In genomic region chr7:27473835-27474489, GRCm38 (mm10) we compare ENCODE assay signal across 8 mouse cellular contexts. TPM values are rescaled to one million over a fixed set of nuclear protein-coding genes. Genes with fewer than 3 reads are reported as not detected.
DNase-seq lines count a peak whose midpoint lies in the region; ATAC-seq and TF ChIP-seq lines count a peak whose summit lies in the region.

No protein-coding gene starts in this region.

- H3K9ac ChIP-seq in hindbrain, embryonic 16.5 days (ENCODE audit: low read depth, low read length): peak overlapping the region; percentile 67
- H3K9ac ChIP-seq in midbrain, postnatal 0 days (replicated peaks; ENCODE audit: low read length, poor library complexity, severe bottlenecking): peak overlapping the region; percentile 36; the same call in 1 of the 2 replicates

- under 1% methylated on average over 34 of the region's 34 CpGs for WGBS in hindbrain, embryonic 16.5 days
- under 1% methylated on average over 34 of the region's 34 CpGs for WGBS in midbrain, postnatal 0 days

- peak overlapping the region; percentile 78 for H3K27ac ChIP-seq in left cerebral cortex, adult 2 months
- peak overlapping the region; percentile 76 for H3K27ac ChIP-seq in brown adipose tissue, adult 24 weeks (replicated peaks; ENCODE audit: low read depth, low read length)
- peak overlapping the region; percentile 80 for H3K27ac ChIP-seq in hindbrain, embryonic 16.5 days (ENCODE audit: low read depth, low read length)
- H3K27ac ChIP-seq in midbrain, postnatal 0 days (ENCODE audit: low read depth, low read length): peak overlapping the region; percentile 60

- H3K4me1 ChIP-seq in brown adipose tissue, adult 24 weeks (ENCODE audit: control insufficient read depth, insufficient read depth, insufficient read length, low read length): no peaks in the 10 kb centered on the region; the same call in 1 of the 2 replicates
- peaks cover 9% of the 10 kb centered on the region for H3K4me1 ChIP-seq in hindbrain, embryonic 16.5 days (ENCODE audit: control insufficient read depth, insufficient read depth, low read depth, low read length)
- no peaks in the 10 kb centered on the region for H3K4me1 ChIP-seq in midbrain, postnatal 0 days (ENCODE audit: insufficient read depth, low read length)

- no peaks in the 10 kb centered on the region for H3K9me3 ChIP-seq in hindbrain, embryonic 16.5 days (ENCODE audit: control insufficient read depth, low read length)
- no peaks in the 10 kb centered on the region for H3K9me3 ChIP-seq in midbrain, postnatal 0 days (ENCODE audit: low read length)

- intact Hi-C loops in left cerebral cortex, adult 2 months (cut with DNase I): loop anchor here (1.0 kb wide), 2 partner anchors 16 to 27 kb away; partner anchors contain the start of genes Blvrb and Sptbn4

- no peak for TF ChIP-seq CTCF in left cerebral cortex, adult 2 months (IDR thresholded peaks at IDR 0.05)
- no peak for TF ChIP-seq CTCF in midbrain, postnatal 0 days (IDR thresholded peaks at IDR 0.05)

- H3K4me2 ChIP-seq in hindbrain, embryonic 16.5 days (ENCODE audit: low read length): peak overlapping the region; percentile 91
- peak overlapping the region; percentile 87 for H3K4me2 ChIP-seq in midbrain, postnatal 0 days (ENCODE audit: low read depth, low read length, poor library complexity, severe bottlenecking)

- peak overlapping the region; percentile 60 for H3K4me3 ChIP-seq in left cerebral cortex, adult 2 months
- peak overlapping the region; percentile 84 for H3K4me3 ChIP-seq in brown adipose tissue, adult 24 weeks (ENCODE audit: insufficient read depth, low read depth, low read length)
- H3K4me3 ChIP-seq in hindbrain, embryonic 16.5 days (ENCODE audit: low read length): peak overlapping the region; percentile 70
- peak overlapping the region; percentile 57 for H3K4me3 ChIP-seq in midbrain, postnatal 0 days (ENCODE audit: low read depth, low read length)

- ATAC-seq in hindbrain, embryonic 16.5 days: no peak
- ATAC-seq in midbrain, postnatal 0 days (ENCODE audit: low FRiP score): no peak

- no peaks in the 10 kb centered on the region for H3K36me3 ChIP-seq in hindbrain, embryonic 16.5 days (ENCODE audit: control insufficient read depth, insufficient read depth, low read length)
- 0 out of 2 replicates have a peak, but pooled peaks cover 3% of the 10 kb centered on the region for H3K36me3 ChIP-seq in midbrain, postnatal 0 days (ENCODE audit: insufficient read depth, low read length)

- no peak for DNase-seq in left cerebral cortex, adult 2 months (ENCODE audit: extremely low spot score in 1 of 2, low spot score in 2 of 2)
- DNase-seq in left cerebral cortex, adult 8-10 months (ENCODE audit: low spot score in 2 of 2): no peak
- no peak for DNase-seq in midbrain, postnatal 0 days (ENCODE audit: low spot score)
- no peak for DNase-seq in thymus, postnatal 25 days
- no peak for DNase-seq in cerebellum, adult 11 months
- DNase-seq in cerebellum, postnatal 14 days: no peak

- no peaks in the 10 kb centered on the region for H3K27me3 ChIP-seq in hindbrain, embryonic 16.5 days (replicated peaks; ENCODE audit: control insufficient read depth, insufficient read depth, low read length)
- no peaks in the 10 kb centered on the region for H3K27me3 ChIP-seq in midbrain, postnatal 0 days (ENCODE audit: insufficient read depth, low read length)

RNA-seq across cellular contexts. Expression of gene Sertad3, which starts 0.4 kb away (rescaled TPM):
- total RNA-seq in left cerebral cortex, adult 2 months (2021): 1 to 10 TPM; 3.3 TPM
- total RNA-seq in left cerebral cortex, adult 8-10 months (2022): 1 to 10 TPM; 2.4 to 4.5 (median 3.4) TPM
- polyA plus RNA-seq in brown adipose tissue, adult 24 weeks (2012; ENCODE audit: insufficient read depth, insufficient read length, missing spikeins): 4.2 and 8.3 TPM in 2 replicates
- 9.7 and 10.7 TPM in 2 replicates for polyA plus RNA-seq in hindbrain, embryonic 16.5 days (2015; fragmentation: Nextera tagmentation; extraction: Ambion mirVana)
- 5.0 and 5.7 TPM in 2 replicates for total RNA-seq in midbrain, postnatal 0 days (2014; rRNA removed)
- polyA plus RNA-seq in midbrain, postnatal 0 days (2015; fragmentation: Nextera tagmentation; extraction: Ambion mirVana): 4.0 and 4.3 TPM in 2 replicates

RNA-seq across cellular contexts. Expression of gene Sertad1, which starts 12.7 kb away (rescaled TPM):
- 10 to 100 TPM; 18.8 to 21.7 TPM for total RNA-seq in left cerebral cortex, adult 2 months (2021)
- 10 to 100 TPM; 13.8 to 17.5 (median 14.1) TPM for total RNA-seq in left cerebral cortex, adult 8-10 months (2022)
- polyA plus RNA-seq in brown adipose tissue, adult 24 weeks (2012; ENCODE audit: insufficient read depth, insufficient read length, missing spikeins): 10.1 and 13.6 TPM in 2 replicates
- polyA plus RNA-seq in hindbrain, embryonic 16.5 days (2015; fragmentation: Nextera tagmentation; extraction: Ambion mirVana): 9.8 and 11.4 TPM in 2 replicates
- total RNA-seq in midbrain, postnatal 0 days (2014; rRNA removed): 9.3 and 10.5 TPM in 2 replicates
- polyA plus RNA-seq in midbrain, postnatal 0 days (2015; fragmentation: Nextera tagmentation; extraction: Ambion mirVana): 6.9 and 7.3 TPM in 2 replicates

RNA-seq across cellular contexts. Expression of gene Prx, which starts 25.2 kb away (rescaled TPM):
- under 1 TPM; 0.47 to 0.50 TPM for total RNA-seq in left cerebral cortex, adult 2 months (2021)
- under 1 TPM; 0.48 to 0.53 (median 0.52) TPM for total RNA-seq in left cerebral cortex, adult 8-10 months (2022)
- polyA plus RNA-seq in brown adipose tissue, adult 24 weeks (2012; ENCODE audit: insufficient read depth, insufficient read length, missing spikeins): 0.32 and 0.50 TPM in 2 replicates
- polyA plus RNA-seq in hindbrain, embryonic 16.5 days (2015; fragmentation: Nextera tagmentation; extraction: Ambion mirVana): 1.8 and 1.9 TPM in 2 replicates
- 3.2 and 3.4 TPM in 2 replicates for total RNA-seq in midbrain, postnatal 0 days (2014; rRNA removed)
- 1.5 and 1.9 TPM in 2 replicates for polyA plus RNA-seq in midbrain, postnatal 0 days (2015; fragmentation: Nextera tagmentation; extraction: Ambion mirVana)

RNA-seq across cellular contexts. Expression of gene Blvrb, which starts 26.2 kb away (rescaled TPM):
- 10 to 100 TPM; 18.1 to 18.3 TPM for total RNA-seq in left cerebral cortex, adult 2 months (2021)
- total RNA-seq in left cerebral cortex, adult 8-10 months (2022): 10 to 100 TPM; 17.3 to 23.4 (median 20.2) TPM
- 80.2 and 109 TPM in 2 replicates for polyA plus RNA-seq in brown adipose tissue, adult 24 weeks (2012; ENCODE audit: insufficient read depth, insufficient read length, missing spikeins)
- polyA plus RNA-seq in hindbrain, embryonic 16.5 days (2015; fragmentation: Nextera tagmentation; extraction: Ambion mirVana): 23.4 and 23.7 TPM in 2 replicates
- total RNA-seq in midbrain, postnatal 0 days (2014; rRNA removed): 13.7 and 19.5 TPM in 2 replicates
- 15.9 and 18.3 TPM in 2 replicates for polyA plus RNA-seq in midbrain, postnatal 0 days (2015; fragmentation: Nextera tagmentation; extraction: Ambion mirVana)

RNA-seq across cellular contexts. Expression of gene Sptbn4, which starts 26.5 kb away (rescaled TPM):
- total RNA-seq in left cerebral cortex, adult 2 months (2021): 100 to 1,000 TPM; 153 to 162 TPM
- 100 to 1,000 TPM; 119 to 133 (median 127) TPM for total RNA-seq in left cerebral cortex, adult 8-10 months (2022)
- 0.20 TPM in 1 of 2 replicates, not detected in the other for polyA plus RNA-seq in brown adipose tissue, adult 24 weeks (2012; ENCODE audit: insufficient read depth, insufficient read length, missing spikeins)
- polyA plus RNA-seq in hindbrain, embryonic 16.5 days (2015; fragmentation: Nextera tagmentation; extraction: Ambion mirVana): 3.1 and 3.7 TPM in 2 replicates
- 27.1 and 36.3 TPM in 2 replicates for total RNA-seq in midbrain, postnatal 0 days (2014; rRNA removed)
- polyA plus RNA-seq in midbrain, postnatal 0 days (2015; fragmentation: Nextera tagmentation; extraction: Ambion mirVana): 3.4 and 4.0 TPM in 2 replicates
